Mouse (Mus musculus): Measurements from ENCODE around the gene Adgrv1.
"Not testable (repeated sequence)": the region's sequence is repeated elsewhere in the genome, so short reads cannot be mapped to it uniquely, and the experiment has no call there.

Adgrv1 gene

DNA sequence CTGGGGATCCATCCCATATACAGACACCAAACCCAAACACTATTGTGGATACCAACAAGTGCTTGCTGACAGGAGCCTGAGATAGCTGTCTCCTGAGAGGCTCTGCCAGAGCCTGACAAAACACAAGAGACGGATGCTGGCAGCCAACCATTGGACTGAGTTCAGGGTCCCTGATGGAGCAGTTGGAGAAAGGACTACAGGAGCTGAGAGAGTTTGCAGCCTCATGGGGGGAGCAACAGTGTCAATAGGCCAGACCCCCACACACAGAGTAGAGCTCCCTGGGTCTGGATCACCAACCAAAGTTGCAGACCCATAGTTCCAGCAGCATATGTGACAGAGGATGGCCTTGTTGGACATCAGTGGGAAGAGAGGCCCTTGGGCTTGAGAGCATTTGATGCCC lies 5.1 kb downstream of the Adgrv1 start:
- not testable (repeated sequence) for DNase-seq (ENCODE audit: low spot score in 2 of 2)

DNA sequence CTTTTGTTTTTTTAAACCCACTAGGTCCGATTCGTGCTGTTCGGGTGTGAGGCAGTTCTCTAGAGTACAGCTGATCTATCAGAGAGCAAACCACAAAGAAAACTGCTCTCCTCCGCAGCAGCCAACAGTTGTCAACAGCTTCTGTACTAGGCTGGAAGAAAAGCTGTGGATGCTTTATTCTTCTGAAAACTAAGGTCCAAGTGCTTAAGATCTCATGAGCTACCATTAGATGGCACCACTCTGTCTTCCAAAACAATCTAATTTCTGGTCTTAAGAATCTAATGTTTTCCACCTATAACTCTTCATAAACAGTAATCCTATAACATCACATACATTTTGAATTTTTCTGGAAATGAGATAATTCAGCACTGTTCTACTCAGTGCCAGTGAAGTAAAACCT lies 22.6 kb downstream of the Adgrv1 start:
- DNase-seq (ENCODE audit: low spot score in 2 of 2), result no peak

DNA sequence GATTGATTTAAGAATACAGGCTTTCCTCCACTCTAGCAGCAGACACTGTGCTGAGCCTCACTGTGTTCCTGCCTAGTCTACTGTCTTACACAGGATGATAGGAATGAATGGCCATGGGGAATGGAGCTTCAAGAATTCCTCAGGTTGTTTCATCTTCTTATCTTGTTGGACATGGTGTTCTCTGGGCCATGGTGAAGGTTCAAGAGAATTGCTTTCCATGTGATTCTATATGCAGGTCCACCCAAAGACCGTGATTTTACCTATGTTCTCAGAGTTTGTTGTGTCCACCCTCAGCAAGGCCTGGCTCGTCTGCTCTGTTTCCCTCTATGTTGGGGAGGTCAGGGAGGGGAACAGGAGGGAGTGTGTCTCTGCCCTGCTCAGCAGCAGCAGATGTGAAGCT lies 26.0 kb downstream of the Adgrv1 start:
- DNase-seq (ENCODE audit: low spot score in 2 of 2), result no peak

DNA sequence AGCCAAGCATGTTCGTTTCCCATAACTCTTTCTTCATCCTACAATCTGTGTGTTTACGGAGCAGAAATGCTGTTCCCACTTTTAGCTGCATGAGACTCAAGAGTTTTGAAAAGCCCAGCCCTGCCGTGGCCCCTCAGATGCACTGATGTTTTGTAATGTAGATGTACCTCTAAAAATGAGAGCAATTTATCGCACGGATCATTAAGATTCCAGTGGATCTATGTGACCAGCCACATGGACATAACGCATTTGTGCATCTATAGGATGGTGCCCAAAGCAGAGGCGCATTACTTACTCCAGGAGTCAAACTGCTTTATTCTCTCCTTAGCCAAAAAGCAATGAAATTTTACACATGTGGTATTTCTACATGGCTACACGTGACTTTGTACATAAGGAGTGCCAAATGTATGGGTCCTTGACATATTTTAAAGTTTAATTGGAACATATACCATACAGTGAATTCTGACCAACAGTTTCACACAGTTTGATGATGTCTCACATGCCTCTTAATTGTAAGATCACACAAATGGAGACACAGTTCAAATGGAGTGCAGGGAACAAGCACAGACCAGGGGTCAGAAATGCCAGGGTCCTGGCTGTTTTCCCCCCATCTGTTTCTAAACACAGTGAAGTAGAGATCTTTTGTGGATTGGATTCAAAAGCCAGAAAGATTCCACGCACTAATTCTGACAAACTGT lies 35.9 kb downstream of the Adgrv1 start:
- no peak for DNase-seq (ENCODE audit: low spot score in 2 of 2)

DNA sequence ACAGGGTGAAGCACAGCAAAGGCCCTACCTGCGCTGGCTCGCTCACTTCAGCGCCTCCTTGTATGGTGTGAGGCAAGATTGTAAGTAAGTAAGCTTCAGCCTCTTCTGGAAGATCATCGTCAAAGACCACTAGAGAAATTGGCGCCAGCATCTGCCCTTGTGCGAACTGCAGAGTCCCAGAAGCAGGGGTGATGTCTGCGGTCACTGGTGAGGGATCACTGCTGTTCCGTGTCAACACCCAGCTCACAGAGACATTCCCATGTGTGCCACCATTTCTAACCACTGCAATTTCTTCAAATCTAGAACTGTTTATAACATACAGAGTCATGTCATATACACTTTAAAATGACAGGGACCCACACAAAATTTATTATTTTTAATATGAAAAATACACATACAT lies 54.3 kb downstream of the Adgrv1 start:
- no peak for DNase-seq (ENCODE audit: low spot score in 2 of 2)

DNA sequence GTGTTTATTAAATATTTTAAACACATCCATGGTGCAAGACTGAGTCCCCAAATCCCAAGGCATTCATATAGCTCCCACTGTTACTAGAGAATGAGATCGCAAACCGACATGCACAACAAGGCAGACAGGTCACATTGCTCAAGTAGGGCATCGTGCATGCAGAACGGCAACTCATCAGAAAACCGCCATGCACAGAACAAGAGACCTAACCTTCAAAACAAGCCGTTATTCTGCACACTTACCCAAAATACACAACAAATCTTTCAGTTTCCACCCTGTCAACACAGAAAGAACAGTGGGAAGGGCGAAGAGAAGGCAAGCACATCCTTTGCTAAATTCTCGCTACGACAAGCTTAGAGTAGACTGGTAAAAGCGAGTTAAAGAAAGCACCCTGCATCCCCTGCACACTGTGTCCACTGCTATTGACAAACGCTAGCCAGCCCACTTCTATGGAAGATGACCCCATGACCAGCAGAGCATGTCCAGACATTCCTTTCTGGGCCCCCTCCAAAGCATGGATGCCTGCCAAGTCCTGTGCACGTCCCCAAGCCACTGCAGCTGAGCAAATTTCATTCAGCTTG lies 62.6 kb downstream of the Adgrv1 start:
- no peak for DNase-seq (ENCODE audit: low spot score in 2 of 2)

DNA sequence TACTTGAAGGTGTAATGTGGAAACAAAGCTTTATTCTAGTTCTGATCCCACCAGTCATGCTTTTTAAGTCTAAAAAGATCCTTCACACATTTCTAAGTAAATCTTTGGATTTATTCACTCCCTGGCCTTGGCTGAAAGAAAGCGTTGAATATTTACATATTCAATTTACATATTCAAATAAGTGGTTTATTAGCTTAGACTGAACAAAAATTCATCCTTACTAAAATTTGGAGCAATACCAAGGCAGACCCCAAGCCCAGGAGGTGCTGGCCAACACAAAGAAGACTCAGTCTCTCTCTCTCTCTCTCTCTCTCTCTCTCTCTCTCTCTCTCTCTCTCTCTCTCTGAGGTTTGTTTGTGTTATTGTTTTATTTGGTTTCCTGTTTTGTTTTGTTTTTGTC lies 82.9 kb downstream of the Adgrv1 start:
- DNase-seq (ENCODE audit: low spot score in 2 of 2), result no peak

DNA sequence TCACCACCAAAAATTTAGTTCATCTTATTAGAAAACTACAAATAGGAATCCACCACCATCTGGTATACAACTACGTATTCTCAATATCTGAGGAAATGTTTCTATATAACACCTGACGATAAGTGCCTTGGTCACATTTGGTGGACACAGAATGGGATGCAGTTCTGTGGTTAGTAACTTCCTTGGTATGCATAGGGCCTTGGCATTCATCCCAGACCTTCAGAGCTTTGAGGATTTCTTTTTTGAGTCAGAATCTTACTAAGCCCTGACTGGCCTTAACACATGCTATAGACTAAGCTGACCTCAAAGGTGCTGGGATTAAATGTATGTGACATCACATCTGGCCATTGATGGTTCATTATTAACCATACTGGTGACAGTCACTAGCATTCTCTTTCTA lies 98.0 kb downstream of the Adgrv1 start:
- DNase-seq (ENCODE audit: low spot score in 2 of 2), result no peak

DNA sequence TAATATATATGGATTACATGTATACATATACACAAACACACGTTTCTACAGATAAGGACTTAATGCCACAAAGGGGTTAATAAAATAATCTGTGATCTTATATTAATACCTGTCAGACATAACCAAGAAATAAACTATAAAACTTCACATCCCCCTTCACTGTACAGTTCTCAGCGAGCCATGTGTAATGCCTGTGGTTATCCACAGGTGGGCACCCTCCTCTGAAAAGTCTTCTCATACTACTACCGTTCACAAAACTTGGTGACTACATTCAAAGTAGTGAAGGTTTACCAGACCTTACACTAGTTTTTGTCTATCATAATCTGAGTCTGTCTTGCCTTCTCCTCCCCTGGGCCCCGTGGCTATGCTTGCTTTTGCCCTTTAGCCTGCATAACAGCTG lies 106.3 kb downstream of the Adgrv1 start:
- no peak for DNase-seq (ENCODE audit: low spot score in 2 of 2)

DNA sequence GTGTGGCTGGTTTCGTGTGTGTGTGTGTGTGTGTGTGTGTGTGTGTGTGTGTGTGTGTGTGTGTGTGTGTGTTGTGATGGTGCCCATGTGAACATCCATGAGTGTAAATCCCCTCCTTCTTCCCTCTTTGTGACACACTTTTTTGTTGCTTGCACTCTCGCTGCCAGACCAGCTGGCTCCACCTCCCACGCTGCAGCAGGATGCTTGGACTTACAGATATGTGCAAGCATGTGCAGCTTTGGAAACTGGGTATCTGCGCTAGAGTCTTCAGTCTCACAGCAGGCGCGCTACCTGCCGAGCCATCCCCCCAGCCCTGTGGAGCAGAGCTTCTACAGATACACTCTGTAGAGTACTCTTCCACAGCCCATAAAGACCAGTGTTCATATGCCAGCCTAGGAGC lies 122.8 kb downstream of the Adgrv1 start:
- DNase-seq (ENCODE audit: low spot score in 2 of 2), result no peak

DNA sequence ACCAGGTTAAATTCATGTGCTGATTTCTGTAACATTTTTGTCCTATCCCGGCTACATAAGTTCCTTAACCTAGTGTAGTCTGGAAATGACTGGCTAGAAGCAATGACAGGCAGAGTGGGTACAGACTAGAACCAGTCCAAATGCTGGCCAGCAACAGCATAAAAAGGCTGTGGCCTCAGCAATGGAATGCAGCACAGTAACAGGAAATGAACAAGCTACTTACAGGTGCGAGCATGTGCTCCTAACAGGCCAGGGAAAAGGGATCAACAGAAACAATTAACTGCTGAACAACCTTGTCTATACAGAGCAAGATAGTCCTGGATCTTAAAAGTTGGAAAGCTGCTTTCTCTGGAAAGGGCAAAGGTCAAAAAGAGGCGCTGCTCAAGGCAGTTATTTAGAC lies 135.9 kb downstream of the Adgrv1 start:
- no peak for DNase-seq (ENCODE audit: low spot score in 2 of 2)

DNA sequence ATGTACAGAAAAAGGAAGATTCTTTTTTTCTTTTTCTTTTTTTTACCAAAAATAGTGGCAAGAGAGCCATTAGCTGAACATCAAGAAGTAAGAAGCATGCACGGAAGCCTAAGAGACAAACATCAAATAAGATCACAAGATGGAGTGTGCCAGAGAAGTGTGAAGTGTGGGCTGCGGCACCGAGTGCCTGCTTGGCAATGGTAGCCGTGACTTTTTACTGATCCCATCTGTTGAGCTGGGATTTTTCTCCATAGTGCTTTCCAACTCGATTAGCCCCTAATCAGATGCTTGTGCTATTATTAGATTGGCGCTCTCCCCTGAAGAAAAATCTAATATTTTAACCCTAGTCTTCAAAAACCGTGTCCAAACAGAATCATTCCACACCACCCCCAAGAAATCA lies 141.0 kb downstream of the Adgrv1 start:
- DNase-seq (ENCODE audit: low spot score in 2 of 2), result no peak

DNA sequence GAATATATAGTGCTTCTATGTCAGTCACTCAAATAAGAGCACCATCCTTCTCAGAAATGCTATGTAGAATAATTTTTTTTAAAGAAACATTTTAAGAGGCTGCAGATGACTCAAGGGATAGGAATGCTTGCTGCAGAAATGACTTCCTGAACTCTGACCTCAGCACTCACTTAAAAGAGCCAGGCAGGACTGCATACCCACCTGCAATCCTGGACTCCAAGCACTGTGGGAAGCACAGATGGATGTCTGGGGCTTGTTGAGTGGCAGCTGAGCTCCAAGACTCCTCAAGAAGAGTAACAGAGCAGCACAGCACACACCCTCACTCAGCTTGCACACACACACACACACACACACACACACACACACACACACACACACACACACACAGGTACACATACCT lies 146.0 kb downstream of the Adgrv1 start:
- no peak for DNase-seq (ENCODE audit: low spot score in 2 of 2)

DNA sequence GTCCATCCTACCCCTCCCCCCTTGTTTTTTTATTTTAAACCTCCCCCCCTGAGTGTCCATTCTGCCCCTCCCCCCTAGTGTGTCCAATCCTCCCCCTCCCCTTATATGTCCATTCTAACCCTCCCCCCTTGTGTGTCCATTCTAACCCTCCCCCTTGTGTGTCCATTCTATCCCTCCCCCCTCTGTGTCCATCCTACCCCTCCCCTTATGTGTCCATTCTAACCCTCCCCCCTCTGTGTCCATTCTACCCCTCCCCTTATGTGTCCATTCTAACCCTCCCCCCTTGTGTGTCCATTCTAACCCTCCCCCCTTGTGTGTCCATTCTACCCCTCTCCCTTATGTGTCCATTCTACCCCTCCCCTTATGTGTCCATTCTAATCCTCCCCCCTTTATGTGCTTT lies 159.2 kb downstream of the Adgrv1 start:
- no peak for DNase-seq (ENCODE audit: low spot score in 2 of 2)

DNA sequence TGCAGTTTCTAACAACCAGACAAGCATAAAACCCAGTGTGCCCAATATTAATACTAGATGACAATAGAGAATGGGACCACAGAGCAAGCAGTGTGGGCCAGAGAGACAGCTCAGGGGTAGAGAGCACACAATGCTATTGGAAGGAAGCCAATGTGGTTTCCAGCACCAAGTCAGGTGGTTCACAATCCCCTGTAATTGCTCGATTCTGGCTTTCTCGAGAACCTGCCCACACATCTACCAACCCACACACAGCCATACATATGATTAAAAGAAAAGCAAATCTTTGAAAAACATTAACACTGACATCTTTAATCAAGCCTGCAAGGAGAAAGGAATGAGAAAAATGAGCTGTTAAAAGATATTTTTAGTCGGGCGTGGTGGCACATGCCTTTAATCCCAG lies 166.3 kb downstream of the Adgrv1 start:
- no peak for DNase-seq (ENCODE audit: low spot score in 2 of 2)

DNA sequence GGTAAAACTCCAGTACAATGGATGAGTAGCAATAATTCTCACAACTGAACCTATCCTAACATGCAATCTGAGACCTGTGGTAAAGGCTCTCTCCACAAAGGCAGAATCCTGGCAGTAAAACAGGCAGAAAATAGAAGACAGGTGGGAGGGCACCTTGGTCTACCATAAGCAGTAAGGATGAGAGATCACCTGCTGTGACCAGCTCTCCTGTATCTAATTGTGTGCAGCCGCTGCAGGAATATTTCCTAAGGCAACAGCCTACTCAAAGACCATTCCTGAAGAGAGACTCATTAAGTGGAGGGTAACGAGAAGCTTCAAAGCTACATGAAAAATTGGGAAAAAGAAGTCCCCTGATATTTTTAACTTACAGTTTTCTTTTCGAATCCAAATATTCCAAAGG lies 167.2 kb downstream of the Adgrv1 start:
- DNase-seq (ENCODE audit: low spot score in 2 of 2), result no peak

DNA sequence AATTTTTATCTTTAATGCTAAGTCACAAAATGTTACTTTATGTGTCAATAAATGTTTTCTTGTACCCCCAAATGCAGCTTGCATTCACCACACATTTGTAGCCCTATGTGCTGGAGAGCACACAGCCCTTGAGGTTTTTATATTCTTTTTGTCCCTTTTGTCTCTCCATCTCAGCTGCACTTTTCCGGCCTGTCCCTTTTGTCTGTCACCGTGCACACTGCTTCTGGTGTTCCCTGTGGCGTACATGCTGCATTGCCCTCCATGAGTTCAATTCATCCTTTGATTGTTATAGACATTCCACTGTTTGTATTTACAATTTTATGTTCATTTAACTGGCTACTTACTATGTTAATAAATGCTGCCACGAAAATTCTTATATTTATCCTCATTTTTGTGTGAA lies 183.3 kb downstream of the Adgrv1 start:
- no peak for DNase-seq (ENCODE audit: low spot score in 2 of 2)

DNA sequence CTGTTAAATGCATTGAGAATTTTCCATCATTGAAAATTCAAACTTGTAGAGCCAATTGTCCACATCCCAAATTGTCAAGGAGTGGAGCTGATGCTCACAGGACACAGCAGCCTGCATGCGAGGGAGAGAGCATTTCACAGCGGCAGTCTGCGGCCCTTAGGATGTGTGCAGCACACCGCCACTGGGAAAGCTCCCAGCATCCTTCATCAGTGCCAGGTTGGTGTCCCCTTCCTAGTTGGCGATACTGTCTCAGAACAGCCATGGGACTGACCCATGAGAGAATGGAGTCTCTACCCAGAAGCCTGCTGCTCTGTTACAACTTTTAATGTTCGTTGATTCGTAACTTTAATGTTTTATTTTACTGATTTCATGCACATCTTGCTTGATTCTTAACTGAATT lies 183.8 kb downstream of the Adgrv1 start:
- DNase-seq (ENCODE audit: low spot score in 2 of 2), result no peak

DNA sequence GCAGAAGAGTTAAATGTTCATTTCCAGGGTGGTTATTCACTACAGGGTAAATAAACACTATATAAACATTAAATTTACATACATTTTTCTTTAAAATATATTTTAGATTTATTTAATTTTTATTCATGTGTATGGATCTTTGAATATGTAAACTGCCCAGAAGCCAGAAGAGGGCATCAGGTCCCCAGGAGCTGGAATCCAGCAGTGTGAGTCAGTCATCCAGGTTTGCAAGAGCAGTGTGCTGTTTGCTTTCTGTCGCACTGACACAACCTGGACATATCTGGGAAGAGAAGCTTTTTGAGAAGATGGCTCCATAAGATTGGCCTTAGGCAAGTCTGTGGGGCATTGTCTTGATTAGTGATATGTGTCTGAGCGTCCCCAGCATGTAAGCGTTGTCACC lies 191.5 kb downstream of the Adgrv1 start:
- no peak for DNase-seq (ENCODE audit: low spot score in 2 of 2)

DNA sequence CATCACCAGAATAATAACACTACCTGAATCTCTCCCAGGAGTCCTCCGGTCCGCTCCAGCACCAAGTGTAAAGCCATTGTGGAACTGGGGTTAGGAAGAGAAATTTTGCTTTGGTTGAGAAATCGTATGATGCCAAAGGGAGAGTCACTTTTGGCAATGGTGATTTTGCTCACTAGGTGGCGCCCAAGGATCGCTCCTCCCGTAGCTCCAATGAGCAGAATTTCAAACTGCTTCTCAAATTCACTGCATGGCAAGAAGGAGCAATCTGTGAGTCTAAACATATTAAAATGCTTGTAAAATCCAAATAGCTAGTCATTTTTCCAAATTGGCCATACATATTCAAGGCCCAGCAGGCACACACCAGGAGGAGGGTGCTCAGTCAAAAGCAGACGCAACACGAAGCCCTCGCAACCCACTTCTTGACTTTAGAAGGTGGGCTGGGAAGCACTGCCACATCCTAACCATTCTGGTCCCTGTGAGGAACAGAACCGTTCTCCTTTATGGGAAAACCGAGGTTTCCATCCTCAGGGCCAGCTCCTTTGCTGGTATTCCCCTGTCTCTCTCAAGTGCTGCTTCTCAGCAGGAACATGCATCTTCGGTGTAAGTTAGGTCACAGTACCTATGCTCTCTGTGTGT lies 193.4 kb downstream of the Adgrv1 start:
- DNase-seq (ENCODE audit: low spot score in 2 of 2), result peak; percentile 38 to 81

DNA sequence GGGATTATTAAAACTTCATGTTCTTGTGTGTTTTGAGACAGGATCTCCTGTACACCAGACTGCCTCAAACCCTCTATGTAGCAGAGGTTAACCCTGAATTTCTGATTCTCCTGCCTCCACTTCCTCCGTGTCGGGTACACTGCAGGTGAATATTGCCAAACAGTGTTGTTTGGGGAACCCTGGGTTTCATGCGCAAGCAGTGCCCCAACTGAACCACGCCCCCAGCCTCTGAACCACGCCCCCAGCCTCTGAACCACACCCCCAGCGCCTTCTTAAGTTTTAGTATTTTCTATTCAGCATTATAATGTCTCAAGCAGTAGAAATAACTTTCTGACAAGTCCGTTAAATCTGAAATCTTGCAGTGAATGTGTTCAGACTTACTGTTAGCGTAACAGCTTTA lies 195.9 kb downstream of the Adgrv1 start:
- DNase-seq (ENCODE audit: low spot score in 2 of 2), result no peak

DNA sequence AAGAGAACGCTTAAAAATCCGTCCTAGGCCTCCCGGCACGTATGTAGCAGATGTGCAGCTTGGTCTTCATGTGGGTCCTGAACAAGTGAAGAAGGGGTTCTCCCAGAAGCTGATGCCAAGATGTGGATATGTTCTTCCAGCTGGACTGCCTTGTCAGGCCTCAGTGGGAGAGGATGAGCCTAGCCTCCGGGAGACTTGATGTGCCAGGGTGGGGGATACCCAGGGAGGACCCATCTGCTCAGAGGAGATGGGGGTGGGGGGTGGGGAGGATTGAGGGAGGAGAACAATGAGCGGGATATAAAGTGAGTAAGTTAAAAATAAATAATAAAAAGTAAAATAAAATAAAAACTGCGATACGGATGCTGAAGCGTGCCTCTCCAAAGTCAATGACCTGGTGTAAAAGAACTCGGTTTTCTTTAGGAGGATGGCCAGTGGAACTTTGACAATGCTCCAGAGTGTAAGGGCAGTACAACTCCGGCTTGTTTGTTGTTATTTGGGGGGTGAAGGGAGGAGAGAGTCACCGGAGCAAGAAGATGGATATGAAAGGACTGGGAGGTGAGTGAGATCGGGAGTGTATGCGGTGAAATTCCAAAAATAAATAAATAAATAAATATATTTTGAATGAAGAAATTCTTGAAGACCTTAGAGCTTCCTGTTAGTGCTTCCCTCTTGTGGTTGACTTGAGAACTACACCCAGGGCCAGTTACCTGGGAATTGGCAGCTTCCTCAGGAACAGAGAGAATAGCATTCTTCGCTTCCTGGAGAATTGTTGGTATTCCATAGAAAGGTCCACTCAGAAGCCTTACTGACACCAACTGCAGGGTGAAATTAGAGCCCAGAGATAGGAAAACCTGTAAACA lies 205.8 kb downstream of the Adgrv1 start:
- DNase-seq (ENCODE audit: low spot score in 2 of 2), result peak; percentile 17 to 66

DNA sequence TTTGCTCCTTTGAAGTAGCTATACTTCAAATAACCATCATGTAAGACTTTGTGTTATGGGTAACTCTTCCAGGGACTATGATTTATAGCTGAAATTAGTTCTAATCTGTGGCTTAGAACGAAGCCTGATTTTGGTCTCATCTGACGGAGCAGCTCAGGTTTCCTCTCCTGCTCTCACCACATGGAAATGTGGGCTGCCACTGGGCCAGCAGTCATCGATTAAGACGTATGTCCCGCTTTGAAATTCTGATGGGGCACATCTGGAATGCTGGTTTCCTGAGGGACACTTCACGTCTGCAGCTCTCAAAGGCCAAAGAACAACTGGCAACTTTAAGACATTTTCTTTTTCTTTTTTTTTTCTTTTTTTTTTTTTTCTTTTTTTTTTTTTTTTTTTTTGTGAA lies 207.8 kb downstream of the Adgrv1 start:
- no peak for DNase-seq (ENCODE audit: low spot score in 2 of 2)

All from spleen, postnatal 4 days (tissue).